Mouse (Mus musculus): ENCODE data around the gene Tmeff1.

- TF ChIP-seq CTCF (IDR thresholded peaks at IDR 0.05; ENCODE audit: low read depth), result no peak
- TF ChIP-seq EP300 (IDR thresholded peaks at IDR 0.05; ENCODE audit: low read depth), result no peak
These were observed 3.0 kb upstream of the Tmeff1 start for GRCm38 (mm10) chr4:48581993-48582392.
